Mouse (Mus musculus) testis, postnatal 10 days (tissue): Measurements from ENCODE around the gene Fermt1.

Experiments
- DNase-seq: peaks from one replicate; pipeline ENCODE4 v3.0.0; 2021; ENCODE audit warnings: low spot score

The Fermt1 gene

GRCm38 (mm10) chr2:132922076-132922873, 23.4 kb downstream of the Fermt1 start:
- DNase-seq = no peak

DNA sequence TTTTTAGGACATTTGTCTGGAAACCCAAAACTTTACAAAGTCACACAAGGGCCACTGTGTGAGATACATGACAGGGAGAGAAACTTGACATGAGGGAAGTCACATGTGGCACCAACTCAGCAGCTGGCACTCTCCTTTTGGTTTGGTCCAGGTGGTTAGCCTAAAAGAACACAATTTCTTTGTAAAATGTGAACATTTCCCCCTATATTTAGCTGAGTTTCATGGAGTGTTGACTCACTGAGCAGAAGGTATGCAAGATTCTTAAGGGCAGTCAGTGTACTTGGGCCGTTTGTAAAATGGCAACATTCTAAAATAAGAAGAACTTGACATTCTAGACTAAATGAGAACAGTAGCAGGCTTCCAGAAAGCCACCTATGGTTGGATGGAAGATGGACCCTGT, 30.9 kb downstream of the Fermt1 start:
- no peak for DNase-seq

DNA sequence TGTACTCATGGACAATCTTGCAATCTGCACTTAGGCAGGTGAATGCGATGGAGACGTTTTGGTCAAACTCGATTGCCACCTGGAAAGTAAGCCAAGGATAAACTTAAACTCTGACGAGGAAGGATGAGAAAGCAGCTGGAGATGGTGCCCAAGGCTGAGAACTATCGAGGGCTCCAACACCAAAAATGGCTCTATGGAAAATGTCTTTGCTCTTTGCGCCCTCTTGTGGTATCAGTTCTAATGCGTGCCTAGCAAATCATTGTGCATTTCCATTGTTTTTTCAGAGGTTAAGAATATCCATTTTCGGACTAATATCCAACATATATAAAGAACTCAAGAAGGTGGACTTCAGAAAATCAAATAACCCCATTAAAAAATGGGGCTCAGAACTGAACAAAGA, 38.9 kb downstream of the Fermt1 start:
- no peak for DNase-seq

- no peak for DNase-seq
Observed at GRCm38 (mm10) chr2:132904961-132905360, 40.7 kb downstream of the Fermt1 start.

DNA sequence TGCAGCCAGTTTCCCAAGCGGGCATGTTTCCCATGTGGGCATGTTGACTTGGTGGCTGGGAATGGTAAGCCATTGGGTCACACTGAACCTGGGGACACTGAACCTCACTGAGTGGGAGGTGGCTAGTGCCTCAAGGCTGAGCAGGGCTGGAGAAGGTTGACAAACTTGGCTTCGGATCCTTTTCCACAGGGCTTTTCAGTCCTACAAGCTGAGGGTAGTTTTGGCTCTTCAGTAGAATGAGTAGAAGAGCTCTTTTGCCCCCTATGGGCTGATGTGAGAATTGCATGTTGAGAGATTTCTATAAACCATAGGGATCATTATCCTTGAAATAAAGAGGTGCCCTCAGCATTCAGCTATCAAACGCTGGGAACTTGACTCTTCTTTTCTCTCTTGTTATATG, 42.2 kb downstream of the Fermt1 start:
- peak; percentile 57 for DNase-seq

GRCm38 (mm10) chr2:132902056-132902455, 43.6 kb downstream of the Fermt1 start:
- DNase-seq = no peak

GRCm38 (mm10) chr2:132901636-132902035, 44.1 kb downstream of the Fermt1 start:
- DNase-seq = no peak

GRCm38 (mm10) chr2:132900596-132900995, 45.1 kb downstream of the Fermt1 start:
- peak; percentile 29 for DNase-seq

- DNase-seq = no peak
Observed at GRCm38 (mm10) chr2:132898211-132898610, 47.5 kb downstream of the Fermt1 start.

DNA sequence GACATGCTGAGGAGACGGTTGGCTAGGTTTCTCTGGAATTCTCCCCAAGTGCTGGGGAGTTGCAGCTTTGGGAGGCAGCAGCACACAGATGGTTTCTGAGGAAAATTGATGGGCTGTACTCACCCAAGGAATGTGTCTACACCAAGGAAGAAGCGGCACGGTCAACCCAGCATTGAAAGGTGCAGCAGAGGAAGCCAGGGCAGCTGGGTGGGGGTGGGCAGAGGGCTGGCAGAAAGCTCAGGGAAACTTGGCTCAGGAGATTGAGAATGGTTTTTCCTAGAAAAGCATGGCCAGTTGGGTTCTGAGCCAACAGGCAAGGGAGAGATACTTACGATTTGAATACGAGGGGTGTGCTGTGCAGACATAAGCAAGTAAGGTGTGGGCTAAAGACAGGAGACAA, 51.9 kb downstream of the Fermt1 start:
- peak; percentile 27 for DNase-seq

- DNase-seq = no peak
Observed at GRCm38 (mm10) chr2:132885312-132885711, 60.4 kb downstream of the Fermt1 start.

GRCm38 (mm10) chr2:132884303-132884967, 61.3 kb downstream of the Fermt1 start:
- no peak for DNase-seq

DNA sequence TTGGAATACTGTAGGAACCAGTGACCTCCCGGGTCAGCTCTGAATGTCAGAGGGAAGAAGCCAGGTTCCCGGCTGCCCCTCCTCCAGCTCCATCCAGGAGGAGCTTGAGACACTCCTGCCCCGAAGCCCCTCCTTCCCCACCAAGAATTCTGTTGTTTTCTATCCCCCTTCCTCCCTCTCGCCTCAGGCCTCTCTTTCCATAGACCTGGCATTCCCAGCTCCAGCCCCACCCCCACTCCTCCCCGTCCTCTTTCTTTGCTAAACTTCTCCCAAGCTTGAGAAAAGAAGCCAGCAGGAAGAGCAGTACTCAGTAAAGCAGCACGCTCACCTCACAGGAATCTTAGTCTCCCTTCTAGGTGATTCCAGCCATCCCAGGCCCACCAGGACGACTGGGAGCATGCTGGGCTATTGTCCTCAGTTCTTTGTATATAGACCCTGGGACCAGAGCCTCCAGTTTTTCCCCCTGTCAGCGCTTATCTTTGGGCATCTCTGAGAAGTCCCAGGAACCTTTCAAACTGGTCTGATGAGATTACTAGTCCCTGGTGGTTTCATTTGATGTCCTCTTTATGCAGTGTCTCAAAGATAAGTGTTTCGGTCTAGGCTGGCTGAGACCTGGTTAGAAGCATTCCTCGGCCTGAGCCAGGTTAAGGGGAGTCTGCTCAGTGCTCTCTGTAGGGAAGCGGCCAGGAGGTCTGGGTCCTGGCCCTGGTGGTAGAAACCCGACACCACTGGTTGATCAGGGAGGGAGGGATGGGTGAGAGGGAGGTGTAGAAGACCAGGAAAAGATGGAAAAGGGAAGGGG, 64.7 kb downstream of the Fermt1 start, which contains the start of gene Lrrn4:
TSS of gene Lrrn4 (minus strand) at position 48 of the 802 bp plus-strand sequence.
- no peak for DNase-seq

- DNase-seq = peak; percentile 71
Observed at GRCm38 (mm10) chr2:132879261-132880044, 66.3 kb downstream of the Fermt1 start.

GRCm38 (mm10) chr2:132876991-132877390, 68.7 kb downstream of the Fermt1 start:
- no peak for DNase-seq

GRCm38 (mm10) chr2:132873657-132874326, 71.9 kb downstream of the Fermt1 start:
- DNase-seq = no peak

DNA sequence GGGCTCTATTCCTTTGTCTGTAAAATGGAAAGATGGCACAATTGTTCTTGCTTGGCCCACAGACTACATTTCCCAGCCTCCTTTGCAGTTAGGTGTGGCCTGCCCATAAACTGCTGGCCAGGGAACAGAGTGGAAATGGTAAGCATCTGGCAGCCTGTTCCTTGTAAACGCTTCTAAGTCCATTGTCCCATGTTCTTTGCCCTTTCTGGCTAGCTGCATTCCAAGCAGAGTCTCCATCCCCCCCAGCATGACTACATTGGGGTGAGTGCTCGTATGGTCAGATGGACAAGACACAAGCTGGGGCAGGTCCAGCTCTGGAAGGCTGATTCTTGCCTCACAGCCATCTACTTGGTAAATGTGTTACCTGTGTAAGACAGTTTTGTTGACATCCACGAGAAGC, 74.0 kb downstream of the Fermt1 start:
- no peak for DNase-seq

DNA sequence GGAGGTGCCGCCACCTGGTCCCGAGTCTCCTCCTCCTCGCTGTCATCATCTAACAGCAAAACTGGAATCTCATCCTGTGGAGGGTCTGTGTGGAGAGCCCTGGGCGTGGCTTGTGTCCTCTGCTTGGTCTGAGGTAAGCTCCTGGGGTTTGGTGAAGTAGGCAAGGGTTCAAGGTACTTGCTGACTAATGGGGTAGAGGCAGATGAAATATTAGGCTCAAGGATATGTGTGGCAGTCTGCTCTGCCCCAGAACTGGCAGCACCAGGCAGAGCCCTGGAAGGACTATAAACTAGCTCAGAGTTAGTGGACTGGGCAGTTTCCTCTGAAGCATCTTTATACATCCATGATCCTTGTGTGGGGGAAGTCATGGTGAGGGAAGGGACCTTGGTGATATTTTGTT, 75.4 kb downstream of the Fermt1 start:
- no peak for DNase-seq

- no peak for DNase-seq
Observed at GRCm38 (mm10) chr2:132869682-132870081, 76.0 kb downstream of the Fermt1 start.

- DNase-seq = no peak
Observed at GRCm38 (mm10) chr2:132867521-132867920, 78.2 kb downstream of the Fermt1 start.

DNA sequence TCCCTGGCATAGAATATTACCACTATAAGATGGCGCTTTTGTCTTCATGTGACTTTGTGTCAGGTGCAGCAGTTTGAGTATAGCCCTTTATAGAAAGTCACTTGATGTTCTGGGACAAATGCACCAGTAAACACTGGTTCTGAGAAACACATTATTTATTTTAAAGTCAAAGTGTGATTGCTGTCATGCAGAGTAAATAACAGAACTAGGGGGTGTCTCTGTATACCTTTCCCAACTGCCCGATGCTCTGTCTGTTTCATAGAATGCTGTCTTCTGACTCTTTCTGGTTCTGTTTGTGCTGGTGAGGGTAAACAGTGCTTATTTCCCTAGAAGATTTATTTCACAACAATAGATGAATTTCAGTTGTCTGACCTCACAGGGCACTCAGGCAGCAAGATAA, 82.4 kb downstream of the Fermt1 start:
- no peak for DNase-seq
